Mouse (Mus musculus): ENCODE measurements around the gene Asgr1.

GRCm38 (mm10) chr11:70014880-70015558 is 38.9 kb upstream of the Asgr1 start, which contains the start of gene Acadvl:
- peak; percentile 45; the same call in 1 of the 2 replicates for TF ChIP-seq CTCF (IDR thresholded peaks at IDR 0.05; ENCODE audit: borderline replicate concordance, extremely low read depth, insufficient read depth, insufficient read length)
- TF ChIP-seq POLR2A (IDR thresholded peaks at IDR 0.05; ENCODE audit: borderline replicate concordance, extremely low read depth, insufficient read depth, insufficient read length, poor library complexity, severe bottlenecking) = no peak

All from brain, embryonic 14.5 days (tissue).